Mouse (Mus musculus) neural tube, postnatal 0 days (tissue): Measurements from ENCODE around the gene Shisa5. TPM values are rescaled to one million over a fixed set of nuclear protein-coding genes. Genes with fewer than 3 reads are reported as not detected.

Source experiments
- polyA plus RNA-seq: library from polyadenylated mRNA; unstranded; fragments of >200 nt; fragmentation: Nextera tagmentation; extraction: Ambion mirVana; gene quantifications from 2 replicates; pipeline ENCODE4 v1.2.1, GENCODE M21; 2015

The Shisa5 gene
- 84.2 and 85.5 TPM in 2 replicates for polyA plus RNA-seq

DNA sequence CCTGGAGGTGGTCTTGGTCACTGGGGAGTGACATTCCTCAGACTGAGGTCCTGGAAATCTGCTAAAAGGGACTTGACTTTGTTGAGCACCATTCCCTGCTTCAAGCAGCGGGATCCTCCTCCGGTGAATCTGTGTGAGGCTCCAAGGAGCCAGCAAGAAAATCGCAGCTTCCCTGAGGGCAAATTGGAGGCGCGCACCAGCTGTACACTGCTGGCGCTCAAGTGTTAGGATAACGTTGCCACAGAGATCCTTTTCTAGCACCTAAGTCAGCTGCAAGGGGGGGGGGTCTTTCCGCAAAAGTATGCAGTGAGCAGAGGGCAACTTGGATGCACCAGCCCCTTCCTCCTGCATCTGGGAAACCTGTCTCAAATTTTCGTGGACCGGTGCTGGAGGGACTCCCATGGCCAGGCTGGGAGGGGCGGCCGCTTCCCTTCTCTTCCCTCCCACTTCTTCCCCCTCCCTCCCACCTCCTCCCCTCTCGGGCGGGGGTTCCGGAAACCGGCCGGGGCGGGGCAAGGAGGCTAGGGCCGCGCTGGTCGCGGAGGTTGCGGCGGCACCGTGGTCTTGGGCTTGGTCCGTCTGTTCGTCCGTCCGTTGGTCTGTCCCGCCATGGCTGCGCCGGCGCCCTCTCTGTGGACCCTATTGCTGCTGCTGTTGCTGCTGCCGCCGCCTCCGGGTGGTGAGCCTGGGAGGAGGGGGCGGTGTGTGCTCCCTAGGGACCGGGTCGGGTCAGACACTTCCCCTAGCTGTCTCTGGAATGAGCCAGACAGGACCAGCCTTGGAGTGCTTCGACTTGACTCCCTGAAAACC is at the start of gene Shisa5:
Gene Shisa5 (plus strand): TSS at position 480 of the 810 bp plus-strand sequence.

DNA sequence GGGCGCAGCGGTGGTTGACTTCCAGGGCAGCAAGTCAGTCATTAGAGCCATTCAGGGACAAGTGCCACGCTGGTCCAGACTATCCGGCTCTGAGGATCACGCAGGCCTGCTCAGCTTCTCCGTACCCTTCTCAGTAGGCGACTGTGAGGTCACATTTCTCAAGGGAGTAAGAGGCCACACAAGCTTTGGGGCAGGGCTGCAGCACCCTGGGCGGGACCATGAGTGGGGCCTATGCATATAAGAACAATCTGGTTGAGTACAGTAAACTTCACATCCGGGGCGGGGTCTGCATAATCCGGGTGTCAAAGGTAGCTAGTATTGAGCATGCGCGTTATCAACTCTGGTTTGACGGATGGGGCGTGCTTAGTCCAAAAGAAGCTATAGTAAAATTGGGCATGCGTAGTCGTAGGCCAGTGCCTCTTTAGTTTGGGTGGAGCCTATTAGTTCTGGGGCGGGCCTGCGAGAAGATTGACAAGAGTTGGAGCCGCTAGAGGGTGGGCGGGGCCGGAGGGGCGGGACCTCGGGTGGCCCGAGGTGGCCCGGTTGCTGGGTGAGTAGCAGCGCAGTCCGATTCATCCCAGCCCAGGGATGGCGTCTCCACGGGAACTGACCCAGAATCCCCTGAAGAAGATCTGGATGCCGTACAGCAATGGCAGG is 46.8 kb upstream of the Shisa5 start, which contains the start of gene Pfkfb4:
Gene Pfkfb4 (plus strand): TSS at position 351 of the 657 bp plus-strand sequence.

DNA sequence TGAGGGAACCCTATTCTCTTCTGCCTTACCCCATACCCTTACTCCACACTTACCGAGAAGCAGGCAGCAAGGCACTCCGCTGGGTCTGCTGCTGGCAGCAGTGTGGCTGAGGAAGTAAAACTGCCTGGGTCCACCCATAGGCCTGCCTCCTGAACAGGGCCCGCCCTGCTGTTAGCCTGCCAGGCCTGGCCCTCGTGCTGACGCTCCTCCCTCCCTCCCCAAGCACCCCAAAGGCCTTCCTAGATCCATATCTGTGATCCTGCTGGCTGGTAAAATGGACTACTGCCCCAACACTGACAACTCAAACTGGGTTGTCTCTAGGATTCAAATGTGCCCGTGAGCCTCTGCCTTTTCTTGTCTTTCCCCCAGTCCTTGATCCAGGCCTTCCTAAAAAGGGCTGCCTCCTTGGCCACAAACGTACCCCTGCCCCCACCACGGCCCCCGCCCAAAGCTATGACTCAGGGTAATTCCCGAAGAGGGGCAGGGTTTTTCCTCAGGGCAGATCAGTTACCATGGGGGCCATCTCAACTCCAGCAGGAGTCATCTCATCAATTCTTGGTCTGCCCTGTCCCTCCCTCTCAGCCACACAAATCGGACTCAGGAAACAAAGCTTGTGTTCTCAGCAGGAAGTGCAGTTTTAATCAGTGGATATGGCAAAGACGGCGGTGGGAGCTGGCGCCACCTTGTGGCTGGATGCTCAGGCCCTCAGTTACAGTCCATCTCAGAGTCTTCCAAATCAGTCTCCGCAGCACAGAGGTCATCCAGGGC is 21.0 kb downstream of the Shisa5 start, which contains the start of gene Trex1:
Gene Trex1 (minus strand): TSS at position 599 of the 768 bp plus-strand sequence.

DNA sequence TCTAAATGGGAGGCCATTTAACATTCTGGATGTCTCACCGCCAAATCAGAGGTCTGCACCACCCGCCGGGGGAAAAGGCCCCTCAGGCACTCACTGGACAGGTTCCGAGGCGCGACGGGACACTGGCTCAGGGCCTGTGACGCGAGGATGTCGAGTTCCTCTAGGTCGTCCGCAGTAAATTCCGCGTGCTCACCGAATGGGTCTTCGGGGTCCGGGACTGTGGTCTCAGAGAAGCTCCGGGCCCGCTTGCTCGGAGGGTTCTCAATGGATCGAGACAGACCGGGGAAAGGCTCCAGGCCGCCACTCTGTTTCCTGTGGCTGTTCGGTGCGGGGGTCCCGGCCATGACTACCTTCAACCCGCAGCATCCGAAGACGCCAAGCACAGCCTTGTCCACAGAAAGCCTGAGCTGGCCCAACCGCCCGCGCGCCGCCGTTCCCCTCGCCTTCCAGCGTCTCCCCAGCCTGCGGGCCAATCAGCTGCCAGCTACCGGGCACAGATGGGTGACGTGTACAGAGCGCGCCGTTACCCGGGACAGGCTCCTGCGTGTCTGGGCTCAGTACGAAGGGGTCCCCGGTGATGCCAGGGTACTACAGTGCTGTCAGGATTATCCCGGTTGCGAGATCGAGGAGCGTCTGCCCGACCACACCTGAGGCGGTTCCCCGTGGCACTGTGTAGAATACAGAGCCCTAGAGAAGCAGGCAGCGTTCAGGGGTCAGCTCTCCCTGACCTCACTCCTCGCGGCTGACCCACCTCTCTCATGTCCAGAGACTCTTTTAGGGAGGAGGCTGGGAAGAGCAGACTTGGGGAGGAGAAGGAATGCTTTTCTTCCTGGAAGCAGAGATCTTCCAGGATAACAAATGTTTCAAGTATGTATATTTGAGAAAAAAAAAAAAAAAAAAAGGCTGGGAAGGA is 35.6 kb downstream of the Shisa5 start, which contains the start of gene Atrip:
Gene Atrip (minus strand): TSS at position 464 of the 913 bp plus-strand sequence.

DNA sequence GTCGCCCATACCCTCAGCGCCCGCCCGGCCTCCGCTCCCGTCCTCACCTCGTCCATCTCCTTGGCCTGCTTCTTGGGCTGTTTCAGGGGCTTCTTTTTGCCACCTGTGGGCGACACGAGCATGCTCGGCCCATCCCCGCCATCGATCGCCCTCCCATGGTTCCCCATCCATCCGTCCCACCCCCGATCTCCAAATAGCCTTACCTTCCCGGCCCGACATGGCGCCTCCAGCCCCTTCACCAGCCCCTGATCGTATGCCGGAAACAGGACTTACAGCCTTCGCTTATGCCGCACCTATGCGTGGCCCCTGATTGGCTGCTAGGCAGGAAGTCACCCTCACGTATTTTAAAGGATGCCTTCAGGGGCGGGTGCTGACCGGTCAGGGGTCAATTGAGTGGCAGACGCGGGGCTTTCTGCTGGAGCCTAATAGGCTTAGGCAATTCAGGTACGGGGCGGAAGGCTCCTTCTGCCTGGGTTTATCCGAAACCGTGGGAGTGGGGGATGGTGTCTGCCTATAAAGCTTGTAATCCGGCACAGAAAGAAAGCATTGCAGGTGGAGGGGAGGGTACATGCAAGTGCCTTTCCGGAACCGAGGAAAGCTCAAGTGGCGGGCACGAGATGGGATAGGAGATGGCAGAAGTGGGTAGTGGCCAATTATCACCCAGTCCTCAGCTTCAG is 43.9 kb downstream of the Shisa5 start, which contains the start of the genes Ccdc51 and Tma7:
Gene Ccdc51 (plus strand): TSS at position 370 of the 677 bp plus-strand sequence.
Gene Tma7 (minus strand): TSS at position 464 of the 677 bp plus-strand sequence.

DNA sequence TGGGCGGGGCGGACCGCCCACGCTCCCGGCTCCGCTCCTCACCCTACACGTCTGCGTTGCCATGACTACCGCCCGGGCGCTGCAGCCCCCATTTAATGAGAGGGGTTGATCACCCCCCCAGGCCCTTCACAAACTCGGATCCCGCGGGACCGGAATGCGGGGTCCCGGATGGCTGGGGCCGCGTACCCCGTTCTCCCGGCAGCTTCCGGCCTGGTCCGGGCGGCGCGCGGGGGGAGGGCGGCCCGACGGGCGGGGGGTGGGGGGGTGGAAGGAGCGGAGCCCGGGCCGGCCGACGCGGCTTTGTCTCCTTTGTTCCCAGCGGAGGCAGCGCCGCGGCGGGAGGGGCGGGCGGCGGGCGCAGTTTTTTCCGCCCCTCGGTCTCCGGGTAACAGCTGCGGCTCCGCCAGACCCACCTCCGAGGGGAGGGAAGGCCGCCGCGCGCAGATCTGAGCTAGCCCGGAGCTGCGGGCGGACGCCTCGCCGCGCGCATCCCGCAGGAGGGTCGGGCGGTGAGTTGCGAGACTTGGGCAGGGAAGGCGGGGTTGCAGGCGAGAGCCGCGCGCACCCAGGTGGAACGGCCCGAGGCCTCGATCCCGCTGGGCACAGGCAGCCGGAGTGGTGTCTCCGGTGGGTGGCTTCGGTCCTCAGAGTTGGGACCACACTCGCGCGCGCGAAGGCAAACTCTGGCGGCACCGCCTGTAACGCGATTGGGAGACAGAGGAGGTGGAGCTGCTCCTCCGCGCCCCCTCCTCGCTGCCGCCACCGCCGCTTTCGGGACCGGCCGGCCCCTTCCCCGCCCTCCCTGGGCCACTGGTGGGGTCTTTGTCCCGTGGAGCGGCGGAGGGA is 57.0 kb downstream of the Shisa5 start, which contains the start of gene Plxnb1:
Gene Plxnb1 (plus strand): TSS at position 253 of the 846 bp plus-strand sequence.

Other genes with a start within 250 kb of the Shisa5 start
- gene Nckipsd, start 230.2 kb upstream of the Shisa5 start, polyA plus RNA-seq: 29.3 and 29.7 TPM in 2 replicates
- 5.2 and 8.2 TPM in 2 replicates for gene Celsr3, start 212.2 kb upstream of the Shisa5 start, polyA plus RNA-seq
- gene Slc26a6, start 185.3 kb upstream of the Shisa5 start, polyA plus RNA-seq: 25.2 and 32.2 TPM in 2 replicates
- not detected in 2 replicates for gene Tmem89, start 123.9 kb upstream of the Shisa5 start, polyA plus RNA-seq
- gene Uqcrc1, start 101.9 kb upstream of the Shisa5 start, polyA plus RNA-seq: 610 and 634 TPM in 2 replicates
- gene Col7a1, start 85.0 kb upstream of the Shisa5 start, polyA plus RNA-seq: 1.9 and 2.4 TPM in 2 replicates
- 0.13 TPM in 1 of 2 replicates, not detected in the other for gene Ucn2, start 52.6 kb upstream of the Shisa5 start, polyA plus RNA-seq
- 16.8 and 21.5 TPM in 2 replicates for gene Pfkfb4, start 46.8 kb upstream of the Shisa5 start, polyA plus RNA-seq
- 15.9 and 21.4 TPM in 2 replicates for gene Trex1, start 21.2 kb downstream of the Shisa5 start, polyA plus RNA-seq
- gene Atrip, start 35.6 kb downstream of the Shisa5 start, polyA plus RNA-seq: 26.0 and 28.4 TPM in 2 replicates
- 7.3 and 8.0 TPM in 2 replicates for gene Ccdc51, start 43.9 kb downstream of the Shisa5 start, polyA plus RNA-seq
- gene Tma7, start 44.0 kb downstream of the Shisa5 start, polyA plus RNA-seq: 806 and 829 TPM in 2 replicates
- gene Plxnb1, start 56.8 kb downstream of the Shisa5 start, polyA plus RNA-seq: 8.7 and 11.0 TPM in 2 replicates
- not detected in 2 replicates for gene Fbxw21, start 123.5 kb downstream of the Shisa5 start, polyA plus RNA-seq
- not detected in 2 replicates for gene Fbxw13, start 157.4 kb downstream of the Shisa5 start, polyA plus RNA-seq
- 0.14 TPM in 1 of 2 replicates, not detected in the other for gene Fbxw20, start 196.2 kb downstream of the Shisa5 start, polyA plus RNA-seq
- gene Fbxw14, start 249.1 kb downstream of the Shisa5 start, polyA plus RNA-seq: not detected in 2 replicates